Mouse (Mus musculus): ENCODE measurements around the gene Prm1. TPM values are rescaled to one million over a fixed set of nuclear protein-coding genes. Genes with fewer than 3 reads are reported as not detected.

Gene Prm1
- total RNA-seq, 2 experiments from 2014 or later, result not detected

DNA sequence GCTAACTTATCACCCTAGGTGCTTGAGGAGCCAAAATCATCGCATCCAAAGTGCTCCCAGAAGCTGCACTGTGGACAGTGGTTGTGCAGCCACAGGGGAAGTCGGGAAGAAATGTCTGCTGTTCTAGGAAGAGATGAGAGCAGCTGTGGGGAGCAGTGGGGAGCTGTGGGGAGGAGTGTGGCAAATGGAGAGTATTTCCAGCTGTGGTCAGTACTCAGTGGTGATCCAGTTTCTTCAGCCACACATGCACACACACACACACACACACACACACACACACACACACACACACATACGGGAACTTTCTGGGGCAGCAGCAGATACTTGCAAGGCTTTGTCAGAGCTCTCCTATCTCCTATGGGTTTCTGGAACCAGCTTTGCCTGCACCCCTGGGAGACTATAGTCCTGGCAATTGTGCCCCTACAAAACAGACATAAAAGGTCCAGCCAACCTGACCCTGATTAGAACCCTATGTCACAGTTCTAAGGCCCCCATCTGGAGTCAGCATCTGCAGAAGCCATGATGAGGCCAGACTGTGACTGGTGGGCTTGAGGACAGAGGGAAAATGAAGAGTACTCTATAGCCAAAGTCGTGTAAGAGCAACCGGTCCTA lies 43.0 kb downstream of the Prm1 start:
- intact Hi-C loops (cut with DNase I), result no loop called here
- no peak for DNase-seq

DNA sequence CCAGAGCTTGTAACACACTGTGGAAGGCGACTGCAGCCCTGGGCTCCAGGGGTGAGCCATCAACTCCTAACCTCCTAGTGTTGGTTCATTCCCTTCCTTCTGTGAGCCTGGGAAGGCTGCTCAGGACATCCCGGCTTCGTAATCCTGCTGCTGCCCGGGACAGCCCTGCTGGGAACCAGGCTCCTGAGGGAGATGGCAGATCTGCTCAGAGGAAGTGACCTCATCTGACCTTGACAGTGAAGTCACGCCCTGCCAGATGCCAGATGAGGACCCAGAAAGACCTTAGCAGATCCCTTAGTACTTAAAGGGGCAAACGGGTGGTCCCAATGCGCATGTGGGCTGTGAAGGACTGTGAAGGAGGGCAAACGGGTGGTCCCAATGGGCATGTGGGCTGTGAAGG lies 44.5 kb downstream of the Prm1 start:
- intact Hi-C loops (cut with DNase I), result no loop called here
- DNase-seq, result no peak

DNA sequence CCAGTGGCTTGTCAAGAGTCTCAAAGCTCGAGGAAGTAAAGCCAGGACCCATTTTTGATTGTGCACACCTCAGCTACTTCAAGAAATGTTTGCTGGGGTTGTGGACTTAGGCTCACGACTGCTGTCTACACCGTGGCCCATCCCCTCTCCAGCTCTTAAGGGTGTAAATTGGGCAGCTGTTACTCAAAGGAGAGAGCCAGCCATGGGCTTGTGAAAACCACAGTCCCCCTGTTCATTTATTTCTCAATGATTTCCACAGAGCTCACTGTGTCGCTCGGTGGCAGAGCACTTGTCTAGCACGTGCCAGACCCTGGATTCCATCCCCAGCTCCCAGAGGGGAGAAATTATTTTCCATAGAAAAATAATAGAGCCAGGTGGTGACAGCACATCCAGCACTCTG lies 49.5 kb downstream of the Prm1 start:
- no peak for DNase-seq
- intact Hi-C loops (cut with DNase I), result no loop called here

DNA sequence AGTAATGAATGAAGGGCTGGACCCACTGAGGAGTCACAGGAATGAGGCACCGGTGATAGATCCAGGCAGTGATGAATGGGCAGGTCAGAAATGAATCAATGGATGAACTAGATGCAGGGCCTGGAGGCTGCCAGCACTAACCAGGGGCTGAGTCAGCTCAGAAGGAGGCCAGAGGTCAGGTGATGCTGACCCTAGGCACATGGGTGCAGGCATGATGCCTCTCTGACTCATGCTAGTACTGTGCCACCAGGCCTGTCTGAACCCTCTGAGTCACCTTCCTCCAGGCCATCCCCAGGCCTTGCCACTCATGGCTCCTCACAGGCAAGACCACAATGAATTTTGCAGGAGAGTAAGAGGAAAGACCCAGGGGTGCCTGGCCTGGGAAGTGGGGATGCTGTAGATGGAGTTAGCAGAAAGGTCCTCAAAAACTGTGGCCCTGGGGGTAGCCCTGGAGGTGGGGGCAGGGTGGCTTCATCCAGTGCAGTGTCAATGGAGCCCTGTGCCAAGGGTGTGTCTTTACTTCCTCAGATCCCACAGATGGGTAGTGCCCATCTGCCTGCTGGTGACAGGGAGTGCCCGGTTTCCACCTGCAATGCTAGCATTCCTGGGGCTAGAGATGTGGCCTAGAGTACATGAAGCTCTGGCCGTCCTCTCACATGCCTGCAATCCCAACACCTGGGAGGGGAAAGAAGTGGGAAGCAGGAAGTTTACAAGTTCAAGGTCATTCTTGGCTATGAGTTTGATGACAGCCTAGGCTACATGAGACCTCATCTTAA lies 50.9 kb downstream of the Prm1 start:
- intact Hi-C loops (cut with DNase I), result no loop called here
- no peak for DNase-seq

DNA sequence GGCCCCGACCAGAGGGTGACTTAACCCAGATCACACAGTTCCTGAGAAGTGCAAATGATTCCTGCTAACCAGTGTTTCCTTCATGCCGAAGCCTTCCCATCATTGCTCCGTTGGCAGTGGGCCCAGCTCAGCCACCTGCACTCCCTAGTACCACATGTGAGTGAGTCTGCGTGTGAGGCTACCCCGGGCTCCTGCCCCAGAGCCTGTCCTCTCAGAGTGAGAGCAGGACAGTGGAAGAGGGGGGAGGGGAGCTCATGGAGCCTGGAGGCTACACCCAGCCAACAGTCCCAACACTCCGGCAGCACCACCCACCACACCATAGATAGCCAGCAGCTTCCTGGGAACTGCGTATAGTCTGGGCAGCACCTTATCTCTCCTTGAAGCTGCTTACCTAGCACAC lies 55.8 kb downstream of the Prm1 start:
- intact Hi-C loops (cut with DNase I), result no loop called here
- peak in 1 of 2 experiments; percentile 33 for DNase-seq

DNA sequence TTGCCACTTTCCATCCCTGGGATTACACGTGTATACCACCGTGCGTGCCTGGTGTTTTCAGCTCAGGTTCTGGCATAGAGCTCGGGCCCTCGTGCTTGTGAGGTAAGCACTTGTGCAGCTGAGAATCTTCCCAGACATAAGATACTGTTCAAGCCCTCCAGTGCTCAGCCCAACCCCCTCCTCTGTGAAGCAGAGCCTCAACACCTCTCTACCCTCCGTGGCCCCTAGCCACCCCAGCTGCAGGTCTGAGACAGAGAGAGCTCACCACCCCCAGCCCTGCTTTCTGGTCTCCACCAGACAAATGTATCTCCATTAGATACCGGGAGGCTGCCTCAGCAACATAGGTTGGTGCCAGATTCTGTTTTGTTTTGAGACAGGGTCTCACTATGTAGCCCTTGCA lies 56.4 kb downstream of the Prm1 start:
- no peak for DNase-seq
- intact Hi-C loops (cut with DNase I), result no loop called here

Other genes starting within 250 kb of the Prm1 start
- gene Socs1, start 20.3 kb downstream of the Prm1 start, total RNA-seq (2021), result 1 to 10 TPM in 1 of 2 experiments, under 1 TPM in 1; 0.84 to 1.9 TPM
- not detected for gene Tnp2, start 17.2 kb downstream of the Prm1 start, total RNA-seq (2021)
- not detected for gene Prm3, start 14.9 kb downstream of the Prm1 start, total RNA-seq (2021)
- not detected for gene Prm2, start 9.7 kb downstream of the Prm1 start, total RNA-seq (2021)
- gene Gm11172, start 7.1 kb upstream of the Prm1 start, total RNA-seq (2021), result not detected
- 1 to 10 TPM in 1 of 2 experiments, under 1 TPM in 1; 0.55 to 1.4 TPM for gene Rmi2, start 29.2 kb upstream of the Prm1 start, total RNA-seq (2021)

Data from heart, postnatal 14 days (tissue).